Mouse (Mus musculus) T-helper 17 cell (primary cell): ENCODE data around the gene Vmn2r31.

Experiments used
- in situ Hi-C, 2 experiments: fragments of 300-600 bp; cut with MboI, MseI; formaldehyde crosslinking; loops; 1 replicate in 1 of 2; 2 replicates in 1 of 2; pipeline ENCODE4 v1.15.1; 2025; ENCODE audit warnings: high pct_unique_total_duplicates in 2 of 2

The Vmn2r31 gene

DNA sequence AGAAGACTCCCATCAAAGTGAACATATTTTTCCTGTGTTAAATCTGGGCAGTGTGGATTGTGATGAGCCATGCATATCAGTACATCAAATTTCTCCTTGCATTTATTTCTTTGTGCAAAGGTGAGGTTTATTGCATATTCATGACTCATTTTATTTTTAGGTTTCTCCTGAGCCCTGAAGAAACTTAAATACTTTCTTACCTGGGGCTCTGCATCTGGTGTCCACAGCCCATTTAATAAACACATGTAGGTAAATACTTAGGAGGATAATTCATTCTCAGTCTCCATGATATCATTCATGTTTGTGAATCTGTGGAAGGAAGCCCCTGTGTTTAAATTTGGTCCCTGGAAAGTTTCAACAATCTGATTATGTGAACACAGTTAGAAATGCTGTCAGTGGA, at the start of gene Vmn2r31:
Gene Vmn2r31 (minus strand): TSS at position 101 of the 400 bp plus-strand sequence.
- in situ Hi-C loops, result loop anchor here (5.0 to 25.0 kb wide), 2 partner anchors 168 to 1713 kb away; partner anchors contain the start of gene Vmn2r33 (in 2 of the 2)

DNA sequence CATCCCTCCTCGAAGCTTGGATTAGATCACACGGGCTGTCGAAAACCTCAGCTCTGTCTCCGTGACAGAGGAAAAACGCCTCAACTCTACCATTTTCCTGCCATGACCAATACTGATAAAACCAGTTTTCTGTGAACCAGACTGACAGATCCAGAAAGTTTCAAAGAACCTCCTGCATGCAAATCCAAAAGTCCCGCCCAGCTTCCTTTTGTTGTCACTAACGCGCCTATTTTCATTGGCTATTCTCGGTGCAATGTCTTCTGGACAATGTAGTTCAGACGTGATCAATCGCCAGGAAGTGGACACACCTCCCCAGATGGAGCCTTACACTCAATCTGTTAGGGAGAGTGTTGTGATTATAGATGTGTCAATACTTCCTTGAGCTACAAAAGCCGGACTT, 25.1 kb downstream of the Vmn2r31 start, which contains the start of gene Gm45783:
Gene Gm45783 (minus strand): TSS at position 143 of the 400 bp plus-strand sequence.
- in situ Hi-C loops, result loop anchor here (5.0 to 10.0 kb wide), 4 partner anchors 168 to 1490 kb away; no protein-coding TSS in a partner anchor

DNA sequence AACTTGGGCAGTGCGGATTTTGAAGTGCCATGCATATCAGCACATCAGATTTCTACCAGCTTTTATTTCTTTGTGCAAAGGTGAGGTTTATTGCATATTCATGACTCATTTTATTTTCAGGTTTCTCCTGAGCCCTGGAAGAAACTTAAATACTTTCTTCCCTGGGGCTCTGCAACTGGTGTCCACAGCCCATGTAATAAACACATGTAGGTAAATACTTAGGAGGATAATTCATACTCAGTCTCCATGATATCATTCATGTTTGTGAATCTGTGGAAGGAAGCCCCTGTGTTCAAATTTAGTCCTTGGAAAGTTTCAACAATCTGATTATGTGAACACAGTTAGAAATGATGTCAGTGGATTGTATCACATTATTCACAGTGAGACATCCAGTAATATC, 62.0 kb downstream of the Vmn2r31 start, which contains the start of gene Vmn2r30:
Gene Vmn2r30 (minus strand): TSS at position 101 of the 400 bp plus-strand sequence.
- in situ Hi-C loops, result loop anchor here (10.0 to 25.0 kb wide), 3 partner anchors 700 to 1477 kb away; no protein-coding TSS in a partner anchor
